Mouse (Mus musculus) lung, postnatal 0 days (tissue): ENCODE results near the gene Ctss.

Experiments
- CTCF ChIP-seq: IDR thresholded peaks from 2 replicates; pipeline ENCODE4 v1.5.1; 2016; ENCODE audit warnings: antibody characterized with exemption, mild to moderate bottlenecking
- EP300 ChIP-seq: IDR thresholded peaks from 2 replicates; pipeline ENCODE4 v1.6.1; 2016; ENCODE audit warnings: antibody characterized with exemption, mild to moderate bottlenecking, control low read depth

- no peak for TF ChIP-seq EP300
- TF ChIP-seq CTCF = no peak
Observed at GRCm38 (mm10) chr3:95524673-95525072, 1.9 kb upstream of the Ctss start.
